Mouse (Mus musculus) hindbrain, postnatal 0 days (tissue): ENCODE results near the gene Gpha2. TPM values are rescaled to one million over a fixed set of nuclear protein-coding genes. Genes with fewer than 3 reads are reported as not detected.
A peak's percentile ranks its signal among the peaks of the same experiment; 100 is the strongest.

Experiments
- ATAC-seq: fragments of 200-750 bp; cut with Nextera tagmentation; 2 replicates; pipeline ENCODE4 v1.8.0; 2017; ENCODE audit warnings: mild to moderate bottlenecking, moderate TSS enrichment, moderate library complexity
- DNase-seq: peaks from one replicate; pipeline ENCODE4 v3.0.0-alpha.2; 2015; ENCODE audit warnings: low spot score
- H3K27ac ChIP-seq: fragments of 300-500 bp; sonication (generic); 2 replicates; pipeline ENCODE4 v1.5.1; 2014; ENCODE audit warnings: mild to moderate bottlenecking
- H3K27me3 ChIP-seq: fragments of 300-500 bp; sonication (generic); 2 replicates; pipeline ENCODE4 v1.6.1; 2014; ENCODE audit warnings: low read length, mixed read lengths; ENCODE audit not compliant: insufficient read depth
- H3K36me3 ChIP-seq: fragments of 300-500 bp; sonication (generic); 2 replicates; pipeline ENCODE4 v1.6.1; 2014; ENCODE audit warnings: low read length, mixed read lengths; ENCODE audit not compliant: insufficient read depth
- H3K4me1 ChIP-seq: fragments of 300-500 bp; sonication (generic); 2 replicates; pipeline ENCODE4 v1.6.1; 2014; ENCODE audit warnings: antibody characterized with exemption, low read length, mixed read lengths; ENCODE audit not compliant: insufficient read depth
- H3K4me2 ChIP-seq: fragments of 300-500 bp; sonication (generic); 2 replicates; pipeline ENCODE4 v1.6.1; 2014; ENCODE audit warnings: low read depth, mild to moderate bottlenecking, low read length, moderate library complexity, mixed read lengths
- H3K4me3 ChIP-seq: fragments of 300-500 bp; sonication (generic); 2 replicates; pipeline ENCODE4 v1.5.1; 2014; ENCODE audit warnings: low read length
- H3K9ac ChIP-seq: fragments of 300-500 bp; sonication (generic); replicated peaks from 2 replicates; pipeline ENCODE4 v1.6.1; 2014; ENCODE audit warnings: mild to moderate bottlenecking, low read length, moderate library complexity, mixed read lengths
- H3K9me3 ChIP-seq: fragments of 300-500 bp; sonication (generic); 2 replicates; pipeline ENCODE4 v1.6.1; 2016; ENCODE audit warnings: low read length, mixed read lengths
- CTCF ChIP-seq: IDR thresholded peaks from 2 replicates; pipeline ENCODE4 v1.5.1; 2016; ENCODE audit warnings: antibody characterized with exemption, control low read depth, low read depth
- WGBS: fragments of 180-500 bp; shearing (Covaris S2); extraction: QIAGEN DNeasy Blood & Tissue Kit; methylation state at CpG from one replicate; pipeline ENCODE4 v1.1.7; 2014; 5-methylcytosine and 5-hydroxymethylcytosine counted together
- microRNA counts: library from miRNA; unstranded; fragments of <30 nt; microRNA quantifications from one replicate; lab custom pipeline; 2015
- microRNA-seq, 2 experiments: library from miRNA; unstranded; fragments of <30 nt; microRNA quantifications; one replicate each; pipeline ENCODE4; 2016
- polyA plus RNA-seq: library from polyadenylated mRNA; unstranded; fragments of >200 nt; fragmentation: Nextera tagmentation; extraction: Ambion mirVana; gene quantifications from 2 replicates; pipeline ENCODE4 v1.2.1, GENCODE M21; 2015
- total RNA-seq: library from RNA; depleted of rRNA; stranded (reverse); fragments of >200 nt; gene quantifications from 2 replicates; pipeline ENCODE4 v1.2.3, GENCODE M21; 2014; rRNA removed

Gpha2 gene
- total and polyA plus RNA-seq, 2 experiments from 2014 or later = 0.60 TPM; not detected in 1

- Histone ChIP-seq H3K27ac (peak within 1 kb of the TSS; percentile 75), H3K4me3 (peak within 1 kb of the TSS; percentile 61), H3K9ac (peak within 1 kb of the TSS; percentile 82), H3K36me3 (peaks cover 8% of the 10 kb centered on the region; the same call in 1 of the 2 replicates), H3K9me3 (no peaks in the 10 kb centered on the region), H3K4me1 (peaks cover 33% of the 10 kb centered on the region), H3K4me2 (peak within 1 kb of the TSS; percentile 92), H3K27me3 (no peaks in the 10 kb centered on the region)
- TF ChIP-seq CTCF = peak; percentile 24; the same call in 1 of the 2 replicates
- ATAC-seq (peak; percentile 98), DNase-seq (peak; percentile 99)
- under 1% methylated on average over 102 of the region's 106 CpGs for WGBS
Measured at GRCm38 (mm10) chr19:6276426-6277421, 50.5 kb downstream of the Gpha2 start, which contains the start of gene Ehd1. Ehd1 (plus strand) TSS chr19:6276725.

MicroRNA genes within 50 kb of the gene (microRNA counts, 519-probe panel; counts per million panel counts)
- microRNA mmu-miR-192 (lab: Ali Mortazavi, UCI) = 370 counts per million, percentile 5 among the panel's probes with 10 or more counts

Small RNA genes lying within 50 kb of the gene (microRNA-seq; reads per million reads assigned to microRNA genes)
- gene Mir192 (128 to 148 reads per million in 2 experiments), gene Mir194-2 (109 to 129 reads per million in 2 experiments)

Other genes starting within 250 kb of the Gpha2 start
- not detected in 2 replicates for gene Slc22a20, start 240.2 kb upstream of the Gpha2 start, total RNA-seq
- gene Slc22a20, start 240.2 kb upstream of the Gpha2 start, polyA plus RNA-seq = not detected in 2 replicates
- gene Capn1, start 210.5 kb upstream of the Gpha2 start, total RNA-seq = 13.6 and 15.7 TPM in 2 replicates
- gene Capn1, start 210.5 kb upstream of the Gpha2 start, polyA plus RNA-seq = 4.6 and 4.8 TPM in 2 replicates
- 27.6 and 34.1 TPM in 2 replicates for gene Syvn1, start 179.8 kb upstream of the Gpha2 start, total RNA-seq
- gene Syvn1, start 179.8 kb upstream of the Gpha2 start, polyA plus RNA-seq = 26.8 and 29.8 TPM in 2 replicates
- 34.4 and 36.2 TPM in 2 replicates for gene Mrpl49, start 168.6 kb upstream of the Gpha2 start, total RNA-seq
- gene Mrpl49, start 168.6 kb upstream of the Gpha2 start, polyA plus RNA-seq = 52.4 and 54.9 TPM in 2 replicates
- 558 and 787 TPM in 2 replicates for gene Fau, start 168.5 kb upstream of the Gpha2 start, total RNA-seq
- 668 TPM in 2 replicates for gene Fau, start 168.5 kb upstream of the Gpha2 start, polyA plus RNA-seq
- 76.0 and 97.3 TPM in 2 replicates for gene Znhit2, start 165.2 kb upstream of the Gpha2 start, total RNA-seq
- 43.2 and 46.3 TPM in 2 replicates for gene Znhit2, start 165.2 kb upstream of the Gpha2 start, polyA plus RNA-seq
- gene Tm7sf2, start 158.0 kb upstream of the Gpha2 start, total RNA-seq = 122 and 123 TPM in 2 replicates
- 57.7 and 64.2 TPM in 2 replicates for gene Tm7sf2, start 158.0 kb upstream of the Gpha2 start, polyA plus RNA-seq
- 100.0 and 102 TPM in 2 replicates for gene Vps51, start 149.1 kb upstream of the Gpha2 start, total RNA-seq
- 91.2 and 92.2 TPM in 2 replicates for gene Vps51, start 149.1 kb upstream of the Gpha2 start, polyA plus RNA-seq
- gene Tmem262, start 146.3 kb upstream of the Gpha2 start, total RNA-seq = not detected in 2 replicates
- not detected in 2 replicates for gene Tmem262, start 146.3 kb upstream of the Gpha2 start, polyA plus RNA-seq
- gene Gm28374, start 144.1 kb upstream of the Gpha2 start, total RNA-seq = 0.37 and 0.86 TPM in 2 replicates
- 0.24 and 1.1 TPM in 2 replicates for gene Gm28374, start 144.1 kb upstream of the Gpha2 start, polyA plus RNA-seq
- 76.9 and 88.2 TPM in 2 replicates for gene Zfpl1, start 141.4 kb upstream of the Gpha2 start, total RNA-seq
- gene Zfpl1, start 141.4 kb upstream of the Gpha2 start, polyA plus RNA-seq = 83.9 and 88.2 TPM in 2 replicates
- 6.3 and 7.4 TPM in 2 replicates for gene Cdca5, start 141.4 kb upstream of the Gpha2 start, total RNA-seq
- 6.1 and 7.4 TPM in 2 replicates for gene Cdca5, start 141.4 kb upstream of the Gpha2 start, polyA plus RNA-seq
- gene AC131692.1, start 132.0 kb upstream of the Gpha2 start, total RNA-seq = not detected in 2 replicates
- not detected in 2 replicates for gene AC131692.1, start 132.0 kb upstream of the Gpha2 start, polyA plus RNA-seq
- 0.40 and 0.89 TPM in 2 replicates for gene Naaladl1, start 120.6 kb upstream of the Gpha2 start, total RNA-seq
- 0.36 and 0.43 TPM in 2 replicates for gene Naaladl1, start 120.6 kb upstream of the Gpha2 start, polyA plus RNA-seq
- 91.0 and 91.5 TPM in 2 replicates for gene Sac3d1, start 107.7 kb upstream of the Gpha2 start, total RNA-seq
- gene Sac3d1, start 107.7 kb upstream of the Gpha2 start, polyA plus RNA-seq = 50.5 and 51.9 TPM in 2 replicates
- 71.4 and 84.4 TPM in 2 replicates for gene Snx15, start 98.1 kb upstream of the Gpha2 start, total RNA-seq
- 60.9 and 62.7 TPM in 2 replicates for gene Snx15, start 98.1 kb upstream of the Gpha2 start, polyA plus RNA-seq
- not detected in 2 replicates for gene Batf2, start 85.4 kb upstream of the Gpha2 start, total RNA-seq
- 0.21 and 0.23 TPM in 2 replicates for gene Batf2, start 85.4 kb upstream of the Gpha2 start, polyA plus RNA-seq
- 112 and 123 TPM in 2 replicates for gene Arl2, start 84.8 kb upstream of the Gpha2 start, total RNA-seq
- gene Arl2, start 84.8 kb upstream of the Gpha2 start, polyA plus RNA-seq = 151 and 155 TPM in 2 replicates
- not detected in 2 replicates for gene Majin, start 42.0 kb upstream of the Gpha2 start, total RNA-seq
- 0.24 TPM in 1 of 2 replicates, not detected in the other for gene Majin, start 42.0 kb upstream of the Gpha2 start, polyA plus RNA-seq
- 272 and 321 TPM in 2 replicates for gene Ppp2r5b, start 9.5 kb downstream of the Gpha2 start, total RNA-seq
- 149 and 160 TPM in 2 replicates for gene Ppp2r5b, start 9.5 kb downstream of the Gpha2 start, polyA plus RNA-seq
- gene Atg2a, start 15.3 kb downstream of the Gpha2 start, total RNA-seq = 38.7 and 43.4 TPM in 2 replicates
- 7.6 and 8.9 TPM in 2 replicates for gene Atg2a, start 15.3 kb downstream of the Gpha2 start, polyA plus RNA-seq
- 127 and 135 TPM in 2 replicates for gene Ehd1, start 50.3 kb downstream of the Gpha2 start, total RNA-seq
- 76.5 and 77.5 TPM in 2 replicates for gene Ehd1, start 50.3 kb downstream of the Gpha2 start, polyA plus RNA-seq
- gene Cdc42bpg, start 80.1 kb downstream of the Gpha2 start, total RNA-seq = 3.1 and 6.0 TPM in 2 replicates
- gene Cdc42bpg, start 80.1 kb downstream of the Gpha2 start, polyA plus RNA-seq = 0.29 and 0.33 TPM in 2 replicates
- 69.6 and 93.4 TPM in 2 replicates for gene Men1, start 108.6 kb downstream of the Gpha2 start, total RNA-seq
- 57.8 and 59.5 TPM in 2 replicates for gene Men1, start 108.6 kb downstream of the Gpha2 start, polyA plus RNA-seq
- 102 TPM in 2 replicates for gene Map4k2, start 114.8 kb downstream of the Gpha2 start, total RNA-seq
- 18.6 and 21.4 TPM in 2 replicates for gene Map4k2, start 114.8 kb downstream of the Gpha2 start, polyA plus RNA-seq
- gene Sf1, start 137.3 kb downstream of the Gpha2 start, total RNA-seq = 89.0 and 89.4 TPM in 2 replicates
- 80.2 and 84.9 TPM in 2 replicates for gene Sf1, start 137.3 kb downstream of the Gpha2 start, polyA plus RNA-seq
- 11.9 and 18.3 TPM in 2 replicates for gene Pygm, start 158.0 kb downstream of the Gpha2 start, total RNA-seq
- gene Pygm, start 158.0 kb downstream of the Gpha2 start, polyA plus RNA-seq = 10.4 and 12.6 TPM in 2 replicates
- 250 and 283 TPM in 2 replicates for gene Rasgrp2, start 173.0 kb downstream of the Gpha2 start, total RNA-seq
- gene Rasgrp2, start 173.0 kb downstream of the Gpha2 start, polyA plus RNA-seq = 230 and 252 TPM in 2 replicates
- 355 and 426 TPM in 2 replicates for gene Nrxn2, start 192.4 kb downstream of the Gpha2 start, total RNA-seq
- gene Nrxn2, start 192.4 kb downstream of the Gpha2 start, polyA plus RNA-seq = 54.4 and 60.4 TPM in 2 replicates